Mouse (Mus musculus) left cerebral cortex, postnatal 10 days (tissue): ENCODE measurements at regions not wholly inside any gene's neighbourhood (a gene's known extent, or its start where the extent isn't known, plus 50 kb on each side); places are given as distances from the start of the nearest gene placed in this dataset.
"Not testable (repeated sequence)": the region's sequence is repeated elsewhere in the genome, so short reads cannot be mapped to it uniquely, and the experiment has no call there.

Source experiments
- DNase-seq, 2 experiments: peaks; one replicate each; pipeline ENCODE4 v3.0.0; 2021 to 2022; ENCODE audit warnings: low spot score in 2 of 2, mixed read lengths in 1 of 2; ENCODE audit errors: extremely low spot score in 1 of 2
- intact Hi-C: fragments of 180-260 bp; cut with DNase I; formaldehyde crosslinking; loops from one replicate; pipeline ENCODE4 v1.15.1; 2025

DNA sequence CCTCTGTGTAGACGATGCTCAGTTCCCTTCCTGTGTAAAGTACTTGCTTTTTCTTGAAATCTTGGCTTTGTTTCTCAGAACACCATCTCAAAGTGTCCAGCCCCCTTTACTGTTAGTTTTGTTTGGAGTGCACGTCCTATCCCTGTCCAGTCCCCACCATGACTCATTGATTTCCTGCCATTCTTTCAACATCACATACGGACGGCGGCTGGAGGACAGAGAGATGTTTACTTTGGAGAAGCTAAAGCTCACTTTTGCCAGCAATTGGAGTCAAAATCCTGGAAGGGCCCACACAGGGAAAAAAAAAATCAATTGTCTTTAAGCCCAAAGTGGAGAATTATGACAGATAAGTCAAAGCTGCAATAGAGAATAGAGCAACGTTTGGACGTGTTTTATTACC lies 51.8 kb downstream of the Gm5426 start:
- intact Hi-C loops: no loop called here

DNA sequence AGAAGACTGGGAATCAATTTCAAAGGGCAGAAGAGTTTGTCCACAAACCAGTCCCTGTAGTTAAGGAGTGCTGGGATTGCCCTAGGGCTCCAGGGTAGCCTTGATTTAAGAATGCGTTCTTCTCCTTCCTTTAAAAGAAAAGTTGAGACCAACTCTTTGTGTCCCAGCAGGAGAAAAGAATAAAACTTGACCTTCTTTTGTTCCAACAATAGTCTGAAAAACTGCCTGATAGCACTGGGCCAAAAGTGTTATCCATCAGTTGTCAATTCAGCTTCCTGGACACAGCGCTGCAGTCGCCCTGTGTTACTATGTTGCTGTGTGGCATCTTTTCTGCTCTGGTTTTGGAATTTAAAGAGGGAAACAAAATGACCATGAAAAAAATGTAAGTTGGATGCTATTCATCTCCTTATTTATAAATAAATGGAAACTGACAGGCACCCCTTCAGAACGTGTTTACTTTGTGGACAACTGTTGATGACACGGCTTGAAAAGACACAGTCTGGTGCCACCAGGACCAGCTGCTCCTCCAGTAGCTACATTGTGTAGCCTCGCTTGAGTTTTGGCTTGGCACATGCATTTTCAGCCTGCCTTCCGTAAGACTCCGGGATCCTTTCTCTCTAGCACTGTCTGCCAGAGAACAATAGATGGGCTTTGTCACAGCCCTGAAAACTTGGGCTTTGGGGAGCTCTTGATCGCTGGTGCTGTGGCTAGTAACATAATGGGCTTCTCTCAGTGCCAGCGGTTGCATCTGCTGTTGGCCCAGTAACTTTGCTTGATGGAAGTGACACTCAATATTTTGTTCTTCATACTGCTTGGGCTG lies 54.0 kb downstream of the Gm5426 start:
- intact Hi-C loops: no loop called here
- DNase-seq: no peak

More for the DNA sequence above, 51.8 kb downstream of the Gm5426 start:
- peak in 1 of 2 experiments; percentile 37 for DNase-seq

DNA sequence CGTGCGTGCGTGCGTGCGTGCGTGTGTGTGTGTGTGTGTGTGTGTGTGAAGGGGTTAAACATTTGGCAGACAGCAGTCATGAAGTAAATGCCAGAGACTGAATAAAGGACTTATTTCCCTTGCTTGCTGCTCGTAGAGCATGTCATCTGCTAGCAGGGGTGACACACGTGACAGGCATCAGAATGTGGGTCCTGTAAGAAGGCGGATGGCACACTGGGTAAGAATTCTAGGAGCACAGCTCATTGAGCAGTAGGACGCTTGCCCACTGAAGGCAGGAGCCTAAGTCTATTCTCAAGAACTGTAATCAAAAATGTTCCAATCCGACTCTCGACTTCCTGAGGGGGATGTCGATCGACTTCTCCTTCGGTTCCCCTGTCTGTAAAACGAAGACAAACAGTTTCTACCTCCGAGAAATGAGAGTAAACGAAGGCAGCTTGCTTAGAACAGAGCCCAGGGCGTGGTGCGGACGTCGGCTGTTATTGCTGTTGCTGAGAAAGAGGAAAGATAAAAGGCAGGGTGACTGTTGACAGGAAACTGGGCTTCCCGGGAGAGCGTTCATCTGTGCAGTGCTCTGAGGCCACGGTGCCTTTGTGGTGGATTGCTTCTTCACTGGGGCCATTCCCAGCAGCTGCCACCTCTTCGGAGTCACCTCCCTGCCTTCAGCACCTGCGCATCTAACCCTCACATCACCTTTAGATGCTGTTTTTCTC lies 64.7 kb downstream of the Gm5426 start:
- intact Hi-C loops: loop anchor here (5.0 kb wide), 1 partner anchor 54 kb away; no protein-coding TSS in a partner anchor
- DNase-seq: peak in 1 of 2 experiments; percentile 33

DNA sequence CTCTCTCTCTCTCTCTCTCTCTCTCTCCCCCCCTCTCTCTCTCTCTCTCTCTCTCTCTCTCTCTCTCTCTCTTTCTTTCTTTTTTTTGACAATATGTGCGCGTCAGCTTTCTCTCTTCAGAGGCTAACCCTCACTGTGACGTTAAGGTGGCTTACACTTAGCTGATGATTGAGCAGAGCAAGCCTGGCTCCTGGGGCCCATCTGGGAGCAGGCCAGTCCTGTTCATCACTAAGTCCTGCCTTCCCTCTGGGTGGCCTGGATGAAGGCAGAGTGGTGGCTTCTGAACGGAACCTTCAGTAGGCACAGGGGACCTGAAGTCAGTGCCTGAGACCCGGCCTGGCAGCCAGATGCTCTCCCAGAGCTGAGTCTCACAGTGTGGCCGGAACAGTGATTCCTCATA lies 65.5 kb downstream of the Gm5426 start:
- intact Hi-C loops: loop anchor here (5.0 kb wide), 1 partner anchor 55 kb away; no protein-coding TSS in a partner anchor
- no peak for DNase-seq

DNA sequence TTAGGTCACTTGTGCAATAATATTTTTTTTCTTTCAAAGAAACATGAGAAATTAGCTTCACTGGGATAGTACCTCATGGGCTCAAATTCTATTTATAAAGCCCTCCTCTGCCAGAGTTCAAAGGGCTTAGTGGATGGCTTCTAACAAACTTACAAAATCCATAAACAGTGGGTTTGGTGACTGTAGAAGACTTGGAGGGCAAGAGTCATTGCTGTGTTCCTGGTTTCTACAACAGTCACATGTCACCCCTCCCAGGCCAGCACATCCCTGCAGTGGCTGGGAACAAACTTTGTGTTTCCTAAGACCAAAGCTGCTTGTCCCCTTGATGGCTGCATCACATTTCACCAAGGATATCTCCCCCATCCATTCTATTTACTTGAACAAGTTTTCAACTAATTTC lies 66.5 kb downstream of the Gm5426 start:
- intact Hi-C loops: loop anchor here (5.0 kb wide), 1 partner anchor 56 kb away; no protein-coding TSS in a partner anchor
- DNase-seq: no peak

DNA sequence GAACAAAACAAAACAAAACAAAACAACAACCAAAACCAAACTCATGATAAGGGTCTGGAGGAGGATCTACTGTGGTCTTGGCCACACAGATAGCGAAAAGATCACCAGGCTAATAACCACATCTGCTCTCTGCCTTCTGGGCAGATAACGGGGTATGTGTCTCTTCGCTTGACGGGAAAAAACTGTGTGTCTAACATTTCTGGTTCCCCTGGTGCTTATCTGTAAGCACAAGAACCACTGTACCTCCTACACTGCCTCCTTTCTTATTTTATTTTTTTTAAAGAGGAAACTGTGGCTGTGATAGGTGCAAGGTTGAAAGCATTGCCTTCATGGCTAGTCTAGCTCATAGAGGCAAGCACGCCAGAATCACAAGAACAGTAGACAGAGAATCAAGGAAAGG lies 67.8 kb downstream of the Gm5426 start:
- DNase-seq: no peak
- intact Hi-C loops: loop anchor here (5.0 kb wide), 1 partner anchor 57 kb away; no protein-coding TSS in a partner anchor

DNA sequence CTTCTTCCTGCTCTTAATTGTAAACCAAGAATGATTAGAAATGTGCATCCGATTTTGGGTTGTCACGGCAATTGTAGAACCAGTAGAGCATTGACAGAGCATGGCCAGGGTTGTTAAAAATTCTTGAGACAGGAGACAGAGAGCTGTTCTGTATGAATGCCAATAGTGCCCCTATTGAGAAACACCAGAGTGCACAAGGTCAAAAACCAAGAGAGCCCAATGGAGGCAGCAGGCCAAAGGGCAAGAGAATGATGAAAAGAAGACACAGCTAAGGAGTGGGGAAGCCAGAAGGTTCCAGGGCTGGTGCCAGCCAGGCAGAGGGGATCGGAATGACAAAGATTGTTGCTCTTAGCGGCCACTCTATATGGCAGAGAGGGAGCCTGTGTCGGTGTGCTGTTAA lies 72.8 kb downstream of the Gm5426 start:
- intact Hi-C loops: no loop called here
- no peak for DNase-seq

DNA sequence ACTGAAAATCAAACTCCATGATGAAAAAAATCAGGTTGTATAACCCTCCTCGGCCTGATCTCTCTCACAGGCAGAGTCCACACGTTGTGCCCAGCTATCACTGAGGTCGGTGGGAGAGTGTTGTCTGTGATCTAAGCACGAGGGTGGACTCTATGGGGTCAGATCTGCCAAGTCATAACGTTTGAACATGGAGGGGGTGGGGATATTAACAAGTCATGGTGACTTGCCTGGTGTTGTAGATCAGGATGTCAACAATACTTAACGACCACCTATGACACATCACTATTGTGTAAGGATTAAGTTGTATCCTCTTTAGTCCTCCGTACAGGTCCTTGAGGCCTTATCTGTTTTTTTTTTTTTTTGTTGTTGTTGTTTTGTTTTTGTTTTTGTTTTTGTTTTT lies 74.8 kb downstream of the Gm5426 start:
- intact Hi-C loops: loop anchor here (5.0 kb wide), 2 partner anchors 406 to 1131 kb away; partner anchors contain the start of gene Btg1
- DNase-seq: no peak

DNA sequence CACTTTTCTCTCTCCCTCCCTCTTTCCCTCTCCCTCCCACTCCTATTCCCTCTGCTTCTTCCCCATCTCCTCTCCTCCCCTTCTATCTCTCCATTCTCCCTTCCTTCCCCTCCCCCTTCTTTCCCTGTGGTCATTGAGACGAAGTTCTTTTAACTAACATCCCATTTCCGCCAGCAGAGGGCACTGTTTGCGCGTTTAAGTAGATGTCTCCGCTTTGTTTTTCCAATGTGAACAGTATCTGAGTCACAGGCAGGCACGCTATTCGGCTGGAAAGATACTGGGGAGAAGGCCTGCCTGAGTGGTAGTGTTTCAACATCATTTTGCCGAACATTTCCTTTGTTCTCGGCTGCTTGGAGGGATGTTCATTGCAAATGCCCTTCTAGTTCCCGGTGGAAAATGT lies 77.5 kb downstream of the Gm5426 start:
- intact Hi-C loops: loop anchor here (2.0 to 5.0 kb wide), 3 partner anchors 403 to 1128 kb away; partner anchors contain the start of gene Btg1
- peak; percentile 89 to 94 for DNase-seq

DNA sequence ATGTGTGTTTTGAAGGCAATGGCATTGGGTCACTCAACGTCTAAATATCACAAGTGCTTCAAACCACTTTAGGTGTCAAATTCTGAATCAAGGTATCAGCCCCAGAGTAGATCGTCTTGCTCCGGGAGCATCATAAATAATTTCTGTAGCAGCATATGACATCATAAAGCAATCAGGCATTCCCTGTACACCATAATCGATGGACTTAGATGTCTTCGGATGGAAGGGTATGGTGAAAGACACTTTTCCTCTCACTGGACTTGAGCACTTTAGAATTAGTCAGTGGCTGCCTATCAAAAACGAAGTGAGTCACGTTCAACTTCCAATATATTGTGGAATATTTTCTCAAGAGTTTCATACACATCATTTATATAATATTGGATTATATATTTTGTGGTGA lies 77.9 kb downstream of the Gm5426 start:
- no peak for DNase-seq
- intact Hi-C loops: loop anchor here (2.0 to 5.0 kb wide), 3 partner anchors 403 to 1128 kb away; partner anchors contain the start of gene Btg1

DNA sequence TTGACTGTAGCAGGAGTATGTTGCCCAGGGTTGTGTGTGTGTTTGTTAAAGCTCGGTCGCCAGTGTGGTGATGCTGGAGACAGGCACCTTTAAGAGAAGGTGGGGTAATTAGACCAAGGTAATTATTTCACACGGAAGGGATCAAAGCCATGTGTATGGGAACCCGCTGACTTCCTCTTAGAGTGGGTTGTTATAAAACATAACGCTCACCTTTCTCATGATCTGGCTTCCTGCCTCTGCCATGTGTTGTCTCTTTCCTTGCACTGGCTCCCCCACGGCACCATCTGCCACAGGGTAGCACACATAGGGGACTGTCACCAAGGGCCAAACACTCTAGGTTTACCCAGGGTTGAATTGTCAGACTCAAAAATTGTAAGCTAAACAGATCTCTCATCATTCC lies 78.5 kb downstream of the Gm5426 start:
- DNase-seq: no peak
- intact Hi-C loops: loop anchor here (2.0 to 5.0 kb wide), 4 partner anchors 402 to 1127 kb away; partner anchors contain the start of gene Btg1

DNA sequence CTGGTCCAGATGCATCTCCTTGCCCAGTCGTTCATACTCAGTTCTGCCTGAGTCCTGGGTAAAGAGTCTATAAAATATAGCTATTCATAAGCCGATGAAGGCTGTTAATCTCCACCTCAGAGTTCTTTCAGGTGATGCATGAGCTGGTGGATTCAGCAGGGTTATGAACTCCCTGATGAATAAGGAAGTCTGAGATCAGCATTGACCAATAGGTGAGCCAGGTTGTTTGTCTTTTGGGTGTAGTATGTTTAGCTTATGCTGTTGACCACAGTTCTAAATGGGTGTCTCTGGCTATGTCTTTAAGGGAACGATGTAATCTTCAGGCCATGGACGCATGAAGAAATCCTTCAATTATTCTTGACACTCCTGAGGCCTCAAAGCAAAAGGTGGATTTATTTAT lies 84.3 kb downstream of the Gm5426 start:
- intact Hi-C loops: no loop called here
- DNase-seq: no peak

DNA sequence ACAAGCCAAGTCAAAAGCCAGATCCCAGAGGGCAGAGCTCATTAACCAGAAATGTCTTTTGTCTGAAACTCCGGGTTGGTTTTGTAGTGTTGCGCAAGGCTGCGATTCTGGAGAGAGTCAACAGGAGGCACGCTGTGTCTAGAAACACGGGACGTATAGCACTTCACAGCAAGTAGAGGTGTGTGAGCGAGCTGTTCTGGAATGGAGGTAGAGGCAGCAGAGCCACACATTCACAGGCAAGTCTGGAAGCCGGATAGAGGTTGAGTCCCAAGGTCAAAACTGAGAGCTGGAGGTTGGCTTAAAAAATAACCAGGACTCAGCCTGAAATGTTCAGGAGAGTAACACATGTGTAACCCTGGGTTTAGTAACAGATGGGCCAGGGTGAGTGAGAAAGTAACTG lies 94.0 kb downstream of the Gm5426 start:
- intact Hi-C loops: no loop called here
- DNase-seq: no peak

DNA sequence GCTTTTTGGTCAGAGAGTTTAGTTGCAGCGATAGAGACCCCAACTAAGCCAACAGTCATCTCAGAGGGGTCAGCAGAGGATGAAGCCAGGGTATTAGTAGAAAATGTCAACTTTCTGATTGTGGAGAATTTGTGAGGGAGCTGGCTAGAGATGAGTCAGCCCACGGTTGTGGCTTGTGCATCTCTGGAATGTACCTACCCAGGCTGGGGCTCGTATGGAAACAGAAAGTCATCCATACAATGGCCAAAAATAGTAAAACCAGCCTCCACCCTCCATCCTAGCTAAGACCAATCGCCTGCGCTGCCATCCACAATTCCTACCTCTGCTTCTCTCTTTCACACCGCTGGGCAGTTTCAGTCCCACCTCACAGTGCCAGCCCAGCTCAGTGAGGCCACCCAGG lies 94.9 kb downstream of the Gm5426 start:
- intact Hi-C loops: no loop called here

DNA sequence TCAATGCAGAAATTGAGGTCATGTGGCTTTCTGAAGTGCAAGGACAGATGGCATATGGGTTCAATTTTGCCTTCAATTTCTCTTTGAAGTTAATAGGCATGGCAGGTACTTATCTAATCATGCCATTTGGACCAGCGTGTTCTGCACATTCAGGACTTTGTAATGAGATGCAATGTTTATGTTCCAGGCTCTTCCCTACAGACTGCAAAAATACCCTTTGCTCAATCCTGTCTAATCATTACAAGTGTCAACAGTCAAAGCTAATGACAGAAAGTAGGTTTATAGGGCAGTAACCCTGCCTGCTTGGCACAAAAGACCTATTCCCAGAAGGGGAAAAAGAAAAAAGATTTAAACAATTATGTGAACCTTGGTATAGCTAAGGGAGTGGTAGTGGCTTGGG lies 96.5 kb downstream of the Gm5426 start:
- DNase-seq: no peak
- intact Hi-C loops: no loop called here

More for the DNA sequence above, 94.9 kb downstream of the Gm5426 start:
- DNase-seq: no peak

DNA sequence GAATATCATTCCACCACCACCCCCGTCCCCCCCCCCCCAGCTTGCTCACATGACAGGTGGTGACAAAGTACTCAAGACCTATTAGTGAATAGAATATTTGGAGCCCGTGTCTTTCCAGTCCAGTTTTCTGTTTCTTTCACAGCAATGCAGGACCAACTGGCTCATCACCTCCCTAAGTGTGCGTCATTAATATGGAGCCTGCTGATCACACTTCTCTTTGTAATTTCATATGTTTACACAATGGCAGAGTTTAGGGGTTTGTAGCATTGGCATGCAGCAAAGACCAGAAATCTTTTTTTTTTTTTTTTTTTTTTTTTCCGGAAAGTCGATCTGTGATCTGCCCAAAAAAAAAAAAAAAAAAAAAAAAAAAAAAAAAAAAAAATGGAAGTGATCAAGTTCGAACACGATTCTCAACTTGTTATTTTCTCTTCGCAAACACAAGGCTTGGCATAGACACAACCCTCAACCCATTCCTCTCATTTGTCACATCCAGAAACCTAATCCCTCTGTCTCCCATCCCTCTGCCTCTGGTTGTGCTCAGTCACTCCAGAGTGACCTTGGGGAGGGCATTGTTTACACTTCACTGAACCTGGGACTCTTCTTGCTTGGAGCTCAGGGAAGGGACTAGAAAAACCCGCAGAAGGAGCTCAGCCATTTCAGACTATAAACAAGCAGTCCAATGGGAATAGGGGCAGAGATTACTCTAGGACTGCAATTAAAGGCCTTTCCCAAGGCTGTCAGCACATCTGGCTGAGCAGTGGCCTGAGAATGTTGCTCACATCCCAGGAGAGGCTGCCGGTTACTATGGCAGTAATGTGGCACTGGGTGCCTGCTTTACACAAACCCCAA lies 98.4 kb downstream of the Gm5426 start:
- intact Hi-C loops: no loop called here
- no peak for DNase-seq

DNA sequence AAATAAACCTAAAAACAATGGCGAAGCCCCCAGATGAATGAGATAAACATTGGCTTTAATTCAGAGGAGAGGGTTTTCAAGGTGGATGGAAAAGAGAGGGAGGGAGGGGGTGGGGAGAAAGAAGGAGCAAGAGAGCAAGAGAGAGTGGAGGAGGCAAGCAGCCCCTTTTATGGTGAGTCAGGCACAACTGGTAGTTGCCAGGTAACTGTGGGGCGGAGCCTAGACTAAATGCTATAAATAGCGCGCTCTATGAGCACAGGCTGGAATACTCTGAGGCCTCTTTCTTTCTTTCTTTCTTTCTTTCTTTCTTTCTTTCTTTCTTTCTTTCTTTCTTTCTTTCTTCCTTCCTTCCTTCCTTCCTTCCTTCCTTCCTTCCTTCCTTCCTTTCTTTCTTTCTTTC lies 99.6 kb downstream of the Gm5426 start:
- intact Hi-C loops, DNase-seq: not testable (repeated sequence)

DNA sequence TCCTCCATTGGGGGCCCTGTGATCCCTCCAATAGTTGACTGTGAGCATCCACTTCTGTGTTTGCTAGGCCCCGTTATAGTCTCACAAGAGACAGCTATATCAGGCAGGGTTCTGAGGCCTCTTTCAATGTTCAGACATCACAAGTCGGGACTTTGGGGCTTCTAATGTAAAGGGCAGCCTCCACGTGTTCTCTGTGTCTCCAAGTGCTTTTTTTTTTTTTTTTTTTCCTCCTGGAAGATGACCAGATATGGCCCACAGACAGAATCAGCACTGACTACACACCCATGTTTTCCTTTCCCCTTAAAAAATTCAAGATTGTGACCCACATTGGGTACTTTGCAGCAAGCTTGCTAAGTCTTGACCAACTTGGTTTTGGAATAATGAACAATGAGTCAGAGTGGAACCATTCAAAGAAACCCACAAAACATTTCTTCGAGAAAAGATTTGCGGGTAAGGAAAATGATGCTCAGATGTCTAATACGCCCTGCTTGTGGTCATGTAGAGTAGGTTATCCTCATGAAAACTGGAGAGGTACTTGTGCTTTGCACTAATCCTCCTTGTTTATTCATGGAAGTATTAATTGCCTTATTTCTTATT lies 100.5 kb downstream of the Gm5426 start:
- DNase-seq: no peak
- intact Hi-C loops: no loop called here
